Mouse (Mus musculus) left cerebral cortex, adult 9 months (tissue): ENCODE measurements at regions not wholly inside any gene's neighbourhood (a gene's known extent, or its start where the extent isn't known, plus 50 kb on each side); places are given as distances from the start of the nearest gene placed in this dataset.

ENCODE experiments used
- DNase-seq, 2 experiments: peaks; one replicate each; pipeline ENCODE4 v3.0.0; 2022; ENCODE audit warnings: low spot score in 2 of 2

GRCm38 (mm10) chr10:122386748-122387147 lies 61.6 kb upstream of the Avpr1a start:
- no peak for DNase-seq

- no peak for DNase-seq
Observed at GRCm38 (mm10) chr10:122379661-122380344, 68.5 kb upstream of the Avpr1a start.

GRCm38 (mm10) chr10:122343291-122343690 lies 105.0 kb upstream of the Avpr1a start:
- DNase-seq: no peak

- DNase-seq: no peak
Observed at GRCm38 (mm10) chr10:122342356-122342755, 105.9 kb upstream of the Avpr1a start.

- no peak for DNase-seq
Observed at GRCm38 (mm10) chr10:122326851-122327250, 121.4 kb upstream of the Avpr1a start.

GRCm38 (mm10) chr10:122318886-122319285 lies 129.4 kb upstream of the Avpr1a start:
- no peak for DNase-seq

- no peak for DNase-seq
Observed at GRCm38 (mm10) chr10:122310646-122311193, 137.6 kb upstream of the Avpr1a start.

GRCm38 (mm10) chr10:122308691-122309090 lies 139.6 kb upstream of the Avpr1a start:
- no peak for DNase-seq

GRCm38 (mm10) chr10:122302259-122302658 lies 146.0 kb upstream of the Avpr1a start:
- DNase-seq: no peak

- no peak for DNase-seq
Observed at GRCm38 (mm10) chr10:122295921-122296425, 152.3 kb upstream of the Avpr1a start.

GRCm38 (mm10) chr10:122291611-122292010 lies 156.7 kb upstream of the Avpr1a start:
- DNase-seq: no peak

- DNase-seq: no peak
Observed at GRCm38 (mm10) chr10:122291091-122291490, 157.2 kb upstream of the Avpr1a start.

GRCm38 (mm10) chr10:122274885-122275284 lies 173.4 kb upstream of the Avpr1a start:
- DNase-seq: no peak

- no peak for DNase-seq
Observed at GRCm38 (mm10) chr10:122274181-122274580, 174.1 kb upstream of the Avpr1a start.

- DNase-seq: no peak
Observed at GRCm38 (mm10) chr10:122264070-122264469, 166.9 kb upstream of the Rxylt1 start.

GRCm38 (mm10) chr10:122259354-122259753 lies 162.2 kb upstream of the Rxylt1 start:
- no peak for DNase-seq

- DNase-seq: no peak
Observed at GRCm38 (mm10) chr10:122258711-122259110, 161.5 kb upstream of the Rxylt1 start.

GRCm38 (mm10) chr10:122231818-122232217 lies 134.6 kb upstream of the Rxylt1 start:
- no peak for DNase-seq

GRCm38 (mm10) chr10:122230746-122231145 lies 133.6 kb upstream of the Rxylt1 start:
- DNase-seq: no peak

- DNase-seq: no peak
Observed at GRCm38 (mm10) chr10:122225679-122226078, 128.5 kb upstream of the Rxylt1 start.

- no peak for DNase-seq
Observed at GRCm38 (mm10) chr10:122223076-122223475, 125.9 kb upstream of the Rxylt1 start.

- DNase-seq: no peak
Observed at GRCm38 (mm10) chr10:122217594-122217993, 120.4 kb upstream of the Rxylt1 start.

- no peak for DNase-seq
Observed at GRCm38 (mm10) chr10:122199791-122200190, 102.6 kb upstream of the Rxylt1 start.
